Mouse (Mus musculus): ENCODE data around the gene Skap2. TPM values are rescaled to one million over a fixed set of nuclear protein-coding genes. Genes with fewer than 3 reads are reported as not detected.

The Skap2 gene
- 40.5 to 48.4 TPM (median 41.9 TPM) in 4 replicates for total RNA-seq (2023)

DNA sequence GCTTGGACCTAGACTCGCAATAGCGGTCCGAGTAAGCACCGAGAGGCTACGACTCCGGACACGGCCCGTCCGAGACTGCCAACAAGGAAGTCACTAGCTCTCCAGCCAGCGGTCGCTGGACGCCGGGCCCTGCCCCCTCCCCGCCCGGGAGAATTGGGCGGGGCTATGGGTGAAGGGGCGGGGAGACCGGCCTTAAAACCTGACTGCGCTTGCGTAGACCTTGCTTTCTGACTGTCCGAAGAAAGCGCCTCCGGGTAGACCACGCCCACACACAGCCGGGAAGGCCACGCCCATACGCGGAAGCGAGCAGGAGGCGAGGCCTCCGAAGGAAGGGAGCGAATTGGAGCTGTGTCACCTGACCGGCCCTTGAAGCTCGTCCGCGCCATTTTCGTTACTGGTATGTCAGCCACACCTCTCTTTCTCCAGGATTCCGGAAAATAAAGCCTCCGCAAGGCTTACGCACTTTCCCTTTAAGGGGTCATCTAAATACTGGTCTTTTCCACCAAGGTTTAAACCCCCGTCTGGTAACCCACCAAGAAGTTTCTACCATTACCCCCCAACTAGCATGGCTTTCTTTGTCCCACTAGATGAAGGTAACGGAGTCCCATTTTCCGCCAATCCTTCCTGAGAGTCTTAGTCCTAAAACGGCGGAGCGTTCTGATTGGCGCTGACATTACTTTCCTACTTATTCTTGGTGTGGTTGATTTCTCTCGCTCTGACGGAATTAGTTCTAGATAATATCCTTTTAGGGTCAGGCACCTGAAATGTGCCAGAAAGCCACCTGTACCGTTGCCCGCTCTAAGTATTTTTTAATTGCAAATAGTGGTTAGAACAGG, at the start of gene Skap2:
Gene Skap2, minus strand, starts transcription at position 141 of the 836 bp plus-strand sequence.

Other genes starting within 250 kb of the Skap2 start
- gene Hoxa1, start 145.8 kb upstream of the Skap2 start, total RNA-seq (2023) = not detected in 4 replicates
- not detected in 4 replicates for gene Hoxa2, start 152.3 kb upstream of the Skap2 start, total RNA-seq (2023)
- gene 5730596B20Rik, start 164.9 kb upstream of the Skap2 start, total RNA-seq (2023) = not detected in 4 replicates
- gene Hoxa4, start 179.2 kb upstream of the Skap2 start, total RNA-seq (2023) = not detected in 4 replicates
- gene Hoxa5, start 192.0 kb upstream of the Skap2 start, total RNA-seq (2023) = not detected in 4 replicates
- gene Hoxa6, start 196.2 kb upstream of the Skap2 start, total RNA-seq (2023) = not detected in 4 replicates
- 0.58 TPM in 1 of 4 replicates, not detected in the others for gene Hoxa3, start 200.8 kb upstream of the Skap2 start, total RNA-seq (2023)
- not detected in 4 replicates for gene Gm28308, start 200.8 kb upstream of the Skap2 start, total RNA-seq (2023)
- gene Hoxa7, start 209.3 kb upstream of the Skap2 start, total RNA-seq (2023) = not detected in 4 replicates
- gene Hoxa9, start 218.5 kb upstream of the Skap2 start, total RNA-seq (2023) = not detected in 4 replicates
- gene Hoxa10, start 228.3 kb upstream of the Skap2 start, total RNA-seq (2023) = not detected in 4 replicates
- gene Hoxa11, start 233.3 kb upstream of the Skap2 start, total RNA-seq (2023) = not detected in 4 replicates
- gene Hoxa13, start 248.3 kb upstream of the Skap2 start, total RNA-seq (2023) = not detected in 4 replicates

Data from B cell, adult 62 days (primary cell).